Mouse (Mus musculus) stomach, embryonic 15.5 days (tissue): Measurements from ENCODE around the gene A630089N07Rik. TPM values are rescaled to one million over a fixed set of nuclear protein-coding genes. Genes with fewer than 3 reads are reported as not detected.

Experiments used
- ATAC-seq: fragments of 200-750 bp; cut with Nextera tagmentation; 2 replicates; pipeline ENCODE4 v1.8.0; 2017; ENCODE audit warnings: low read depth, moderate number of reproducible peaks, moderate TSS enrichment; ENCODE audit not compliant: insufficient read depth, low FRiP score
- H3K27ac ChIP-seq: fragments of 300-500 bp; sonication (generic); 2 replicates; pipeline ENCODE4 v1.5.1; 2015; ENCODE audit warnings: mild to moderate bottlenecking, inconsistent platforms
- H3K27me3 ChIP-seq: fragments of 300-500 bp; sonication (generic); replicated peaks from 2 replicates; pipeline ENCODE4 v1.6.1; 2015; ENCODE audit warnings: inconsistent platforms
- H3K36me3 ChIP-seq: fragments of 300-500 bp; sonication (generic); 2 replicates; pipeline ENCODE4 v1.6.1; 2015; ENCODE audit warnings: inconsistent platforms
- H3K4me1 ChIP-seq: fragments of 300-500 bp; sonication (generic); 2 replicates; pipeline ENCODE4 v1.6.1; 2015; ENCODE audit warnings: inconsistent platforms
- H3K4me2 ChIP-seq: fragments of 300-500 bp; sonication (generic); 2 replicates; pipeline ENCODE4 v1.6.1; 2015; ENCODE audit warnings: mild to moderate bottlenecking, inconsistent platforms
- H3K4me3 ChIP-seq: fragments of 300-500 bp; sonication (generic); replicated peaks from 2 replicates; pipeline ENCODE4 v1.5.1; 2015; ENCODE audit warnings: inconsistent platforms
- H3K9ac ChIP-seq: fragments of 300-500 bp; sonication (generic); 2 replicates; pipeline ENCODE4 v1.6.1; 2015; ENCODE audit warnings: inconsistent platforms
- H3K9me3 ChIP-seq: fragments of 300-500 bp; sonication (generic); 2 replicates; pipeline ENCODE4 v1.6.1; 2016; ENCODE audit warnings: inconsistent platforms
- WGBS: fragments of 180-500 bp; shearing (Covaris S2); methylation state at CpG from one replicate; pipeline ENCODE4 v1.1.7; 2015; 5-methylcytosine and 5-hydroxymethylcytosine counted together
- polyA plus RNA-seq: library from polyadenylated mRNA; unstranded; fragments of >200 nt; fragmentation: Nextera tagmentation; extraction: Ambion mirVana; gene quantifications from 2 replicates; pipeline ENCODE4 v1.2.1, GENCODE M21; 2015

Gene A630089N07Rik
- polyA plus RNA-seq, 1 experiment from 2014 or later: 20.7 TPM

DNA sequence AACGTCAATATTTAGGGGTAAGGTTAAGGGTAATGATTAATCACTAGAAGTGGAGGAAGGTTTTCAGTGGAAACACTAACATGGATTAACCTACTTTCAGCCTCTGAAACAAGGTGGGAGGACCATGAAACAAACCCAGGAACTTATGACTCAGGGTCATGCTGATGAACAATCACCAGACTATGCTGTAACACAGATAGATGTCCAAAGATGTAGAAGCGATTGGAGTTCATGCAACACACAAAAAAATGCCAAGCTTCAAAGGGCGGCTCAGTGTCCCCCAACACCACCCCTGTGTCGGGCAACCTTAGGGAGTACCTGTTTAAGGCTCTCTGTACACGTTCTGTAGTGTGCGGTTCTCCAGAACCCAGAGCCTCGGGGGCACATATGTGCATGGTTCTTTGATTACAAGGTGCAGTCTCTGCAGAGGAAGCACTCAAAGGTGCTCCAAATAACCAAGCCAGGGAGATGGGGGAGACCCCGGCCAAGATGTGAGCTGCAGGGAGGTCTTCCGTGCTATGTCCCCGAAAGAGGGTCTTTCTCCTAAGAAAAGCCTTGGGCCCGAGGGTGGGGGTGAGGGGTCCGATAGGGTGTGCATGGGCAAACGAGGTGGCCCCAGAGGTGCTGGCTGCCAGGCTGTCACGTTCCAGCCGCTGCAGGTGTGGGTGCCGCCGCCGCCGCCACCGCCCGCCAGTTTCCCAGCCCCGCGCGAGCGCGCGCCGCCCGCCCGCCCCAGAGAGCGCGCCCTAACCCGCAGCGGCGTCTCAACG lies 120.7 kb downstream of the A630089N07Rik start:
- peak overlapping the region; percentile 99 for H3K27ac ChIP-seq
- H3K36me3 ChIP-seq: peaks cover 3% of the 10 kb centered on the region; the same call in 1 of the 2 replicates
- H3K27me3 ChIP-seq: no peaks in the 10 kb centered on the region
- ATAC-seq: peak; percentile 17; the same call in 1 of the 2 replicates
- H3K4me3 ChIP-seq: peak overlapping the region; percentile 91
- 10% methylated on average over 17 of the region's 36 CpGs for WGBS
- peak overlapping the region; percentile 92 for H3K9ac ChIP-seq
- H3K9me3 ChIP-seq: no peaks in the 10 kb centered on the region
- H3K4me1 ChIP-seq: peaks cover 6% of the 10 kb centered on the region
- peak overlapping the region; percentile 78 for H3K4me2 ChIP-seq

DNA sequence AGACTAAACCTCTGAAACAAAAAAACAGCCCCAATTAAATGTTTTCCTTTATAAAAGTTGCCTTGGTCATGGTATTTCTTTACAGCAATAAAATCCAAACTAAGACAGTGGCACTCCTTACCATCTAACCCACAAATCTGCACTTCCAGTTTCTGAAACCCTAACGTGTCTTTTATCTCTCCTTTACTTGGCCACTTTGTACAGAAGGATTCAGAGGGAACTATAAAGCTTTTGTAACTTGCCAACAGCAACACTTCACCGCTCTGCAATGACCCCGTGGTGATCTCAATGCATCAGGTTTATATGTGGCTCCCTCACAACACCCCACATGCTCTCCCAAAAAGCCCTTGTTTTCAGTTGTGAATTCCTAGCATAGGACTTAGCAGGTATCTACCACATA lies 121.9 kb downstream of the A630089N07Rik start:
- Histone ChIP-seq H3K4me2 (no peak overlapping the region), H3K27me3 (no peaks in the 10 kb centered on the region), H3K9ac (no peak overlapping the region), H3K9me3 (no peaks in the 10 kb centered on the region), H3K27ac (no peak overlapping the region), H3K4me3 (no peak overlapping the region), H3K36me3 (peaks cover 5% of the 10 kb centered on the region; the same call in 1 of the 2 replicates), H3K4me1 (peaks cover 6% of the 10 kb centered on the region)
- ATAC-seq: no peak
- WGBS: 94% methylated on average over 3 of the region's 3 CpGs

DNA sequence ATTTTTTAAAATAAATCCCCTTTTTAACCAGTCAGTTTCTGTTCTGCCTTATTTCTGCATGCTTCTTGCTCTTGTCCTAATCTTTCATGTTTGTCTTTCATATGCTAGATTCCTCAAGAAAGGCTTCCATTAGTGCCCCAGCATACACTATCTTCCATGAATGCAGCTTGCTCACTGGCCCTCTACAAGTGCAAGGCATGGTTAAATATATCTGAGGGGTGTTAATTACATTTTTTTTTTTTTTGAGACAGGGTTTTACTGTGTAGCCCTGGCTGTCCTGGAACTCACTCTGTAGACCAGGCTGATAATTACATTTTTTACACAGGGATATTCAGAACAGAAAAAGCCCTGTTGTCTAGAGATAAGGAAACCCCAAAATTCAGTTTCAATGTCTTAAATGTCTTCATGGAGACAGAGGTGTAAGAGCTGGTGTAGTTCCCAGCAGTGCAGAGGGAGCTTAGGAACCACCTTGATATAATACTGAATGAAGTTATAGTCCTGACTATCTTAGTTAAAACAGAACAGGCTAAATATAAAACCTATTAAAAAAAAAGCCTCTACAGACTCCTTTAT lies 123.8 kb downstream of the A630089N07Rik start:
- no peaks in the 10 kb centered on the region for H3K27me3 ChIP-seq
- no peak overlapping the region for H3K27ac ChIP-seq
- ATAC-seq: no peak
- no peak overlapping the region for H3K9ac ChIP-seq
- no peaks in the 10 kb centered on the region for H3K9me3 ChIP-seq
- H3K36me3 ChIP-seq: peaks cover 9% of the 10 kb centered on the region
- no peak overlapping the region for H3K4me3 ChIP-seq
- H3K4me1 ChIP-seq: peaks cover 6% of the 10 kb centered on the region
- H3K4me2 ChIP-seq: no peak overlapping the region

DNA sequence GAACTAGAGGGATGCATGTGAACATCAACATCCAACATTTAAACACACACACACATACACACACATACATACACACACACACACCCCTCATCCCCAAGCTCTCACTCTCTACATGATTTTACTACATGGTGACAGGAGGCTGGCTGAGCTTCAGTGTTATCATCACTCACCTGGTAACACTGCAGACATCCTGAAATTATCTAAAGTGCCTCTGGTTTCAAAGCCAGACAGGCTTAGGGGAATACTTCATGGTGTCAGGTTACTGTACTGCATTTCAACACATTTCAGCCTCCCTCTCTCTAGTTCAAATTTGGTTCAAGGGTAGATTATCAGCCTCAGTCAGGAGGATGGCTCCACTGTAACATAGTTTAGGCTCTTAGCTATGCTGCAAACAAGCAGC lies 124.6 kb downstream of the A630089N07Rik start:
- Histone ChIP-seq H3K4me3 (no peak overlapping the region), H3K27ac (no peak overlapping the region), H3K9me3 (no peaks in the 10 kb centered on the region), H3K9ac (no peak overlapping the region), H3K4me2 (no peak overlapping the region), H3K36me3 (peaks cover 12% of the 10 kb centered on the region), H3K27me3 (no peaks in the 10 kb centered on the region), H3K4me1 (peaks cover 6% of the 10 kb centered on the region)
- ATAC-seq: no peak

DNA sequence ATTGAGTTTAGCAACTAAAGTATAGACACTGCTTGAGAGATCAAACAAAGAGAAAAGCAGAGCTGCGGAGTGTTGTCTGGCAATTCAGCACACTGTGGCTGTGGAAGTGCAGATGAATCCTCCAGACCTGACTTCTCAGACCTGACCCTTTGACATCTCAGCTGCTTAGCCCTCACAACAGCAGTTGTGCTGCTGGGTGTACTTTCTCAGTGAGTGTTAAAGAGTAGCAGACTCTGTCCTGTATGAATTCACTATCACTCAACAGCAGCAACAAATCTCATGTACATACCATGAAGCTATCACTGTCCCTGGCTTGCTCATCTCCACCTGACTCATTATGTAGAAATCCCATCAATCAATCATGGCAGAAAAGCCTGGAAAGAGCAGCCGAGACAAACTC lies 126.2 kb downstream of the A630089N07Rik start:
- Histone ChIP-seq H3K4me3 (no peak overlapping the region), H3K27me3 (no peaks in the 10 kb centered on the region), H3K9ac (no peak overlapping the region), H3K4me2 (no peak overlapping the region), H3K36me3 (peaks cover 28% of the 10 kb centered on the region), H3K27ac (no peak overlapping the region), H3K9me3 (no peaks in the 10 kb centered on the region), H3K4me1 (peaks cover 3% of the 10 kb centered on the region; the same call in 1 of the 2 replicates)
- no peak for ATAC-seq
- WGBS: 65% methylated on average over 2 of the region's 2 CpGs

DNA sequence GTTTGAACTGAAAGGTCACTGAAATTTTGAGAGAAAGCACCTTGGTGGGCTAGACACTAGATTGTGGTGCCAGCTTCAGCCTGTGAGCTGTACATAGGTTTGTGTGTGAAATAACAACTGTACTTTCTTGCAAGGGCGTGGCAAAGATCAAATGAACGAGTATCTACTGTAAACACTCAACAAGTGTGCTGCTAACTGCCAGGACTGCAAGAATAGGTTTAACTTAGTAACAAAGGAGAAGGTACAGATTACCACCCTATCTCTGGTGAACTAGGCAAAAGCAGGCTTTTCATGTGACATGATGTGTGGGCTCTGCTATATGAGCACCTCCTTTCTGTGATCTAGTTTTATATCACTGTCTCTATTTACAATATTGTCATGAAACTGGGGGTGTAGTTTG lies 128.9 kb downstream of the A630089N07Rik start:
- no peak overlapping the region for H3K27ac ChIP-seq
- no peak overlapping the region for H3K9ac ChIP-seq
- peaks cover 34% of the 10 kb centered on the region for H3K36me3 ChIP-seq
- no peaks in the 10 kb centered on the region for H3K4me1 ChIP-seq
- no peak for ATAC-seq
- H3K27me3 ChIP-seq: no peaks in the 10 kb centered on the region
- no peak overlapping the region for H3K4me3 ChIP-seq
- H3K9me3 ChIP-seq: no peaks in the 10 kb centered on the region
- 67% methylated on average over 2 of the region's 2 CpGs for WGBS
- H3K4me2 ChIP-seq: no peak overlapping the region

DNA sequence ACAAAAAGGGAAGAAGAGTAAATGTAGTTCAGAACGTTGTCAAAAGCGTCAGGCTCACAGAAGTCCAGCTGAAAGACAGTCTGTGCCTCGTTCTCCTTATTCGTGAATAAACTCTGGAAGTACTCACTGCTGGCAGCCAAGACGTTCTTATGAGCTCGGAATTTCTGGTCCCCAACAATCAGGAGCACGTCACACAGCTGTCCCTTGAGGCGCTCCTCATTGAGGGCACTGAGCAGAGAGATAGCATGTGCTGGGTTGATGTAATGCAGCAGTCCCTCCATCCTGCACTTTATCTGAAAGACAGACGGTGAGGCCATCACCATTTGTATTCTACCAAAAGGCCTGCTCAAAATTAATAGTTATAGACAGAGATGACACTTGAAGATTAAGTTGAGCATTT lies 129.4 kb downstream of the A630089N07Rik start:
- Histone ChIP-seq H3K9ac (no peak overlapping the region), H3K9me3 (no peaks in the 10 kb centered on the region), H3K4me3 (no peak overlapping the region), H3K36me3 (peaks cover 36% of the 10 kb centered on the region), H3K4me2 (no peak overlapping the region), H3K4me1 (no peaks in the 10 kb centered on the region), H3K27ac (no peak overlapping the region), H3K27me3 (no peaks in the 10 kb centered on the region)
- ATAC-seq: peak; percentile 71; the same call in 1 of the 2 replicates
- WGBS: 80% methylated on average over 9 of the region's 9 CpGs

DNA sequence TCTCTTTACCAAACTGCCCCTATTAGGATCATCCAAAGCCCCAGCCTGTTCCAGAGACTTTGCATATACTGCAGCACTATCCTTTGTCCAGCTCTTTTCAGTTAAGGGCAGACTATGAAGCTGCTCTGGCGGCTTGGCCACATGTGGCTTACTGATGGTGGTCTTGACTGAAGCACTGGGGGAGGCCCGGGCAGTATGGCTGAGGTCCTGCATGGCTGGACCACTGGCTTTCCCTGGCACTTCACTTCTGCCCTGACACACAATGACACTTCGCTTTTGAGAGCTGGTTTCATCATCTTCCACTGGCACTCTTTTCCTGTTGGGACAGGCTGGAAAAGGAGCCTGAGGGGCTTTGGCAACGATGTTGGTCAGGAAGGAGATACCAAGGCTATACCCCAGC lies 129.9 kb downstream of the A630089N07Rik start:
- Histone ChIP-seq H3K27ac (no peak overlapping the region), H3K9me3 (no peaks in the 10 kb centered on the region), H3K36me3 (peaks cover 36% of the 10 kb centered on the region), H3K4me2 (no peak overlapping the region), H3K9ac (no peak overlapping the region), H3K27me3 (no peaks in the 10 kb centered on the region), H3K4me1 (no peaks in the 10 kb centered on the region), H3K4me3 (no peak overlapping the region)
- no peak for ATAC-seq
- 91% methylated on average over 4 of the region's 4 CpGs for WGBS

Other genes with a start within 250 kb of the A630089N07Rik start
- gene Prdm15, start 230.6 kb downstream of the A630089N07Rik start, polyA plus RNA-seq: 8.6 and 9.1 TPM in 2 replicates
- gene C2cd2, start 119.9 kb downstream of the A630089N07Rik start, polyA plus RNA-seq: 17.4 and 22.4 TPM in 2 replicates
- 11.0 and 12.6 TPM in 2 replicates for gene Zbtb21, start 119.8 kb downstream of the A630089N07Rik start, polyA plus RNA-seq
- gene B230307C23Rik, start 85.1 kb downstream of the A630089N07Rik start, polyA plus RNA-seq: 26.5 and 29.1 TPM in 2 replicates